Comparison of ENCODE assay signal across 25 mouse cellular contexts in genomic region chr11:76674704-76675103, GRCm38 (mm10). TPM values are rescaled to one million over a fixed set of nuclear protein-coding genes. Genes with fewer than 3 reads are reported as not detected.
DNase-seq lines count a peak whose midpoint lies in the region; ATAC-seq and TF ChIP-seq lines count a peak whose summit lies in the region.
"Had no signal": no experiment of that assay in that cellular context is flagged by ENCODE, and none has a peak within 500 bp of the region (broad histone marks: within the 10 kb centered on the region; RNA-seq: fewer than 3 reads in every experiment).

No protein-coding gene starts in this region.

- peaks cover 8% of the 10 kb centered on the region; the same call in 1 of the 2 replicates for H3K4me1 ChIP-seq in kidney, postnatal 0 days (replicated peaks; ENCODE audit: insufficient read depth, low read length)

- peak; percentile 27 for DNase-seq in cerebellum, adult 8-10 months
- DNase-seq in cerebellum, postnatal 4 days (ENCODE audit: low spot score in 2 of 2), result no peak
- no peak for DNase-seq in kidney, postnatal 0 days (ENCODE audit: low spot score)
- DNase-seq in kidney, adult 11 months, result no peak
- DNase-seq in A20 (ENCODE audit: low read depth, low spot score), result peak; percentile 22
- DNase-seq in brain, adult 2 months (ENCODE audit: low read depth, low spot score), result peak; percentile 65
- DNase-seq in gastrocnemius, postnatal 10 days, result no peak
- no peak for DNase-seq in right cerebral cortex, postnatal 10 days (ENCODE audit: low spot score in 2 of 2)
- DNase-seq: cerebellum, adult 9-11 months; heart, adult 18-20 months; kidney, postnatal 10 days; layer of hippocampus, adult 9-11 months; right cerebral cortex, postnatal 4 days; thymus, postnatal 36 days had no signal

- H3K9ac ChIP-seq in kidney, postnatal 0 days (ENCODE audit: low read depth, low read length), result no peak overlapping the region
- H3K9ac ChIP-seq: intestine, embryonic 15.5 days; limb, embryonic 15.5 days had no signal

- 45% methylated on average over 4 of the region's 4 CpGs for WGBS in kidney, postnatal 0 days

- H3K27me3 ChIP-seq in kidney, postnatal 0 days (ENCODE audit: insufficient read depth, low read length), result peaks cover 35% of the 10 kb centered on the region

- H3K4me3 ChIP-seq in kidney, postnatal 0 days (replicated peaks; ENCODE audit: low read depth, low read length), result no peak overlapping the region
- H3K4me3 ChIP-seq: erythroblast, embryonic 14.5 days; intestine, embryonic 15.5 days; limb, embryonic 15.5 days had no signal

- H3K36me3 ChIP-seq in kidney, postnatal 0 days (ENCODE audit: insufficient read depth, low read length), result no peaks in the 10 kb centered on the region
- H3K36me3 ChIP-seq: intestine, embryonic 15.5 days; limb, embryonic 15.5 days had no signal

- no peak overlapping the region for H3K27ac ChIP-seq in kidney, postnatal 0 days
- H3K27ac ChIP-seq: intestine, embryonic 15.5 days; limb, embryonic 15.5 days had no signal

- H3K9me3 ChIP-seq in kidney, postnatal 0 days (replicated peaks; ENCODE audit: low read length), result no peaks in the 10 kb centered on the region
- H3K9me3 ChIP-seq: intestine, embryonic 15.5 days; limb, embryonic 15.5 days had no signal

- peak; percentile 38; the same call in 1 of the 2 replicates for TF ChIP-seq CTCF in kidney, postnatal 0 days (IDR thresholded peaks at IDR 0.05; ENCODE audit: low read depth)

- no peak for ATAC-seq in kidney, postnatal 0 days (replicated peaks; ENCODE audit: low FRiP score, low read depth)
- ATAC-seq: forebrain, embryonic 14.5 days; intestine, embryonic 15.5 days had no signal

- no peak overlapping the region for H3K4me2 ChIP-seq in kidney, postnatal 0 days (ENCODE audit: low read length)
- H3K4me2 ChIP-seq: intestine, embryonic 15.5 days; limb, embryonic 15.5 days had no signal

RNA-seq across cellular contexts. Expression of gene Bhlha9, which starts 2.4 kb away (rescaled TPM):
- 0.16 TPM in 1 of 2 replicates, not detected in the other for polyA plus RNA-seq in kidney, postnatal 0 days (2015; fragmentation: Nextera tagmentation; extraction: Ambion mirVana)
- total RNA-seq in gastrocnemius, postnatal 10 days (2021), result not detected
- total RNA-seq: adrenal gland, adult 18-20 months; gastrocnemius, adult 18-20 months; heart, adult 18-20 months; megakaryocyte-erythroid progenitor cell, adult 5-6 weeks had no signal
- polyA plus RNA-seq: embryonic facial prominence, embryonic 11.5 days; erythroblast, embryonic 14.5 days; heart, embryonic 16.5 days; liver, embryonic 16.5 days had no signal

RNA-seq across cellular contexts. Expression of gene Trarg1, which starts 4.9 kb away (rescaled TPM):
- polyA plus RNA-seq in kidney, postnatal 0 days (2015; fragmentation: Nextera tagmentation; extraction: Ambion mirVana), result 1.3 TPM in 2 replicates
- total RNA-seq in gastrocnemius, postnatal 10 days (2021), result 1 to 10 TPM; 2.0 to 2.1 TPM
- total RNA-seq: megakaryocyte-erythroid progenitor cell, adult 5-6 weeks had no signal
- polyA plus RNA-seq: embryonic facial prominence, embryonic 11.5 days; erythroblast, embryonic 14.5 days; hindbrain, embryonic 11.5 days; liver, embryonic 16.5 days had no signal

RNA-seq across cellular contexts. Expression of gene Abr, which starts 52.6 kb away (rescaled TPM):
- 27.7 and 30.7 TPM in 2 replicates for polyA plus RNA-seq in kidney, postnatal 0 days (2015; fragmentation: Nextera tagmentation; extraction: Ambion mirVana)
- 10 to 100 TPM; 23.9 to 27.0 TPM for total RNA-seq in gastrocnemius, postnatal 10 days (2021)

Comparison
In these comparisons a context has a peak if more than half of its experiments do, and no peak if none do; other contexts are left out.
1. DNase-seq: peak in cerebellum, adult 8-10 months (single experiment), A20 (single experiment) and brain, adult 2 months (single experiment); none in cerebellum, postnatal 4 days (0 of 2), kidney, postnatal 0 days (single experiment), kidney, adult 11 months (single experiment), gastrocnemius, postnatal 10 days (single experiment) and right cerebral cortex, postnatal 10 days (0 of 2).